Mouse (Mus musculus) cortical plate, adult 2 months (tissue): ENCODE results near the gene Rab2b. TPM values are rescaled to one million over a fixed set of nuclear protein-coding genes. Genes with fewer than 3 reads are reported as not detected.
"Not testable (repeated sequence)": the region's sequence is repeated elsewhere in the genome, so short reads cannot be mapped to it uniquely, and the experiment has no call there.

Experiments
- H3K27ac ChIP-seq: fragments of 200-500 bp; 2 replicates; pipeline ENCODE4 v1.5.1; 2012; ENCODE audit warnings: low read length, control low read depth, inconsistent platforms; ENCODE audit not compliant: insufficient read depth
- H3K4me1 ChIP-seq: fragments of 200-500 bp; 2 replicates; pipeline ENCODE4 v1.6.1; 2011; ENCODE audit warnings: low read length; ENCODE audit not compliant: control insufficient read depth, insufficient read depth
- H3K4me3 ChIP-seq: fragments of 200-500 bp; 2 replicates; pipeline ENCODE4 v1.5.1; 2011; ENCODE audit warnings: mild to moderate bottlenecking, low read length, control low read depth; ENCODE audit not compliant: insufficient read depth
- CTCF ChIP-seq: fragments of 200-500 bp; IDR thresholded peaks from 2 replicates; pipeline ENCODE4 v1.5.1; 2011; ENCODE audit warnings: mild to moderate bottlenecking, control low read depth, low read length; ENCODE audit not compliant: insufficient read depth; ENCODE audit errors: extremely low read depth
- POLR2A ChIP-seq: fragments of 200-500 bp; IDR thresholded peaks from 2 replicates; pipeline ENCODE4 v1.6.1; 2011; ENCODE audit warnings: mild to moderate bottlenecking, low read length, control low read depth; ENCODE audit not compliant: insufficient read depth; ENCODE audit errors: extremely low read depth
- polyA plus RNA-seq: library from polyadenylated mRNA; depleted of rRNA; stranded (reverse); fragments of >200 nt; gene quantifications from 2 replicates; pipeline ENCODE4 v1.2.3, GENCODE M21; 2012

Gene Rab2b
- polyA plus RNA-seq, 1 experiment: 44.4 TPM

DNA sequence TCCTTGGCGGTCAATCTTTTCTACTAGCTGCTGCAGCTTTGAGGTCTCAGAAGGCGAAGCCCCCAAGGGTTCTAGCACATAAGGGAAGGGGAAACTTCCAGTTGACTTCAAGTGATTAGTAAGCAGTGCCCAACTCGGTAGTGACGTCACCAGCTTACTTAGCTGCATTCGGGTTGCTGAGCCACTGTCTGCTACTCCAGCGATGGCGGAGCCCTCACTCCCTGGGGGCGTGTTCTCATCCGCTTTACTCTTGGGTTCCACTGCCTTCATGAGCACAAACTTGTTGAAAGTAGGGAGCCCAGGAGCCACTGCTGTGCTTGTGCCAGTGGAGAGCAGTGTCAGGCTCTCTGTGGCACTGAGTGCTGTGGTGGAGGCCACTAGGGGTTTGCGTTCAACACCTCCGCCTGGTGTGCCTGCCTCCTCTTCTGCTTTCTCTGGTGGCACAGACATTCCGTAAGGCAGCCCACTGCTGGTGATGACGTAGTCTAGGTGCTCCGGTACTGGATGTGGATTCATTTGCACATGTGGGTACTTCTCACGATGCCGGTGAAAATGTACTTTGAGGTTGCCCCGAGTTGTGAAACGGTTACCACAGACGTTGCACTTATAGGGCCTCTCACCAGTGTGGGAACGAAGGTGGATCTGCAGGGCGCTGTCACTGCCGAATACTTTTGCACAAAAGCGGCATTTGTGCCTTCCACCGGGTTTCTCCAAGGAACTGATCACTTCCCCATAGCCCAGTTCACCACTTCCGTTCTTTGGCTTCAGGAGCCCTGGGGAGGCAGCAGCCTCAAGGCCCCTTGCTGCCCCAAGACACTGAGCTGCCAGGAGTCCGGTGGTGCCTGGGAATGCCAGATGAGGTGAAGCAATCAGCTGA, 34.8 kb upstream of the Rab2b start:
- no peak overlapping the region for H3K4me3 ChIP-seq

DNA sequence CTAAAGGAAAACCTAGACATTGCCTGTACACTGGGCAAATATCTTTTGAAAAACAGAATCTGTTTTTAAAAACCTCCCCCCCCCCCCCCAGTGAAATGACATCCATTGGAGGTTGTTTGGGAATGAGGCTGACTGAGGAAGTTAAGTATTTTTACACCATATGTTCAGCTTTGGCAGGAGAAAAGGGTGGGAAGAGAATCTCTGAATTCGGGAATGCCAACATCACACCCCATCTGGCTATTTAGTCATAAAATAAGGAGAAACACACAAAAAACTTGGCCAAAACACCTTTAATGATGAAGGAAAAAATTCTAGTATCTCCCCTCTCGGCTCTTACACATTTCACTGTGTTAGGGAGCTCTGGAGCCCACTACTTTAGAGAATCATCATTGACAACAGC, 31.6 kb upstream of the Rab2b start:
- peaks cover 6% of the 10 kb centered on the region for H3K4me1 ChIP-seq
- no peak overlapping the region for H3K4me3 ChIP-seq
- no peak overlapping the region for H3K27ac ChIP-seq
- TF ChIP-seq POLR2A (no peak), CTCF (no peak)

More for the DNA sequence above, 34.8 kb upstream of the Rab2b start:
- Histone ChIP-seq H3K27ac (no peak overlapping the region), H3K4me1 (peaks cover 6% of the 10 kb centered on the region)
- TF ChIP-seq POLR2A: no peak
- TF ChIP-seq CTCF: no peak

- not testable (repeated sequence) for H3K4me3 ChIP-seq, H3K4me1 ChIP-seq, H3K27ac ChIP-seq
Measured at GRCm38 (mm10) chr14:52310343-52310742, 31.0 kb upstream of the Rab2b start.

GRCm38 (mm10) chr14:52306100-52306499, 26.8 kb upstream of the Rab2b start:
- no peak overlapping the region for H3K27ac ChIP-seq
- no peak overlapping the region for H3K4me3 ChIP-seq
- no peaks in the 10 kb centered on the region for H3K4me1 ChIP-seq
- TF ChIP-seq POLR2A (no peak), CTCF (no peak)

DNA sequence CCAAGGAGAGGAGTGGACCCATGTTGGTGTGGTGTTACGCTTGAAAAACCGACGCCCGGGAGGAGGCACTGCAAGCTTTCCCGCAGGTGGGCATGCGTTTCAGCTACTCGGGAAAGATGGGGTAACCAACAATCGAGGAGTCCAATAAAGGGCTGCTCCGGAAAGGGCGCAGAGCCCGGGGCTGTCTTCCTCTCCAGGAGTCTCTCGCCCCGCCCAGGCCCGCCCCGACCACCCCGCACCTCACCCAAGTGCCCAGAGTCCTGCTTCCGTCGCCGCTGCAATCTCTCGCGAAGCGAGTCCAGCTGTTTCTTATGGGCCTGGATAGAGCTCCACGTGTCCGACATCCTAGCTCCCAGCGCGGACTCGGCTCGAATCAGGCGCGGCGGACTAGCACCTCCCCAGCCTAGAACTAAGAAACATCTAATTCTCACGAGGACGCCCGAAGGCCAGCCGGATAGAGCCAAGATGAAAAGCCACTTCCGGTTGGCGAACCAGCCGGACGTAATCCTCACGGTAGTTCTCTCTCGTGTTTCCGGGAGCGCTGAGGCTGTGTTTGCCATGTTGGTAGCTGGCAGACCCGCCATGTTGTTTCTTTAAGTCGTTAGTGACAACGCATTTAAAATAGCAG, 25.4 kb upstream of the Rab2b start, which contains the start of gene Mettl3:
TSS of gene Mettl3 (minus strand) at position 485 of the 628 bp plus-strand sequence.
- no peak for TF ChIP-seq CTCF
- TF ChIP-seq POLR2A: peak; percentile 75
- Histone ChIP-seq H3K27ac (0 out of 2 replicates have a peak within 1 kb of the TSS, but pooled peaks have one; percentile 4), H3K4me3 (peak within 1 kb of the TSS; percentile 48)

DNA sequence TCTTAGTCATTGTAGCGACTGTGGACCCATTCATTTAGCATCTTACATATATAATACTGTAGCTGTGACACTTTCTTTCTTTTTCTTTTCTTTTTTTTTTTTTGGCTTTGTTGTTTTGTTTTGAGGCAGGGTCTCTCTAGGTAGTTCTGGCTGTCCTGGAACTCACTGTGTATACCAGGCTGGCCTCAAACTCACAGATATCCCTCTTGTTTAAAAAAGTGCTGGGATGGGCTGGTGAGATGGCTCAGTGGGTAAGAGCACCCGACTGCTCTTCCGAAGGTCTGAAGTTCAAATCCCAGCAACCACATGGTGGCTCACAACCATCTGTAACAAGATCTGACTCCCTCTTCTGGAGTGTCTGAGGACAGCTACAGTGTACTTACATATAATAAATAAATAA, 24.2 kb upstream of the Rab2b start:
- not testable (repeated sequence) for H3K4me1 ChIP-seq, H3K27ac ChIP-seq
- H3K4me3 ChIP-seq: peak overlapping the region; percentile 48; the same call in 1 of the 2 replicates

More for the DNA sequence above, 25.4 kb upstream of the Rab2b start, which contains the start of gene Mettl3:
- no peaks in the 10 kb centered on the region for H3K4me1 ChIP-seq

DNA sequence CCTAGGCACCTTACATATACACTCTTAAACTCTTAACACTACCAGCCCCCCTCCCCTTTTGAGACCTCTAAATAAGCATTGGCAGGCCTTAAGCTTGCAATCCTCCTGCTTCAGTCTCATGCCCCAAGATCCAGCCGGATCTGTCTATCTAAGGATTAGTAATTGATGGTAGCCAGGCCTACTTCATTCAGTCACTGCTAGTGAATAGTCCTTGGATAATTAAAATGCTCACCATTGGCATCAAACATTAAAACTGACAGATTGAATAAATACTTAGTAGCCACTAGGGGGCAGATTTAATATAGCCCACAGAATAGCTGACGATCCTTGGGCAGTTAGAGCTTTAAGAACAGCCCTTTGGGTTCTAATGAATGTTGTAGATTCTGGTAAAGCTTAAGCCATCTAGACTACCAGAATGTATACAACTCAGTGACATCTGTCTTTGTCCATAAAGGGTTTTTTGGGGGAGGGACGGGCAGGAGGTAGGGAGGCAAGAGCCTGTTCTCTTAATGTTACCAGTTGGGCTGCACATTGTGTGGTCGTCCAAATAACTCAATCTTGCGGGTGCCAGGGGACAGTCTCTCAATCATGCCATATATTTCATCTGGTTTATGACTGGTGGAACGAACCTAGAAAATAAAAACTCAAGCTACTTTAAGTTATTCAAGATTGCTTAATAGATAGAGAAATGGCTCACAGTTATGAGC, 16.4 kb upstream of the Rab2b start:
- Histone ChIP-seq H3K27ac (no peak overlapping the region), H3K4me3 (no peak overlapping the region), H3K4me1 (no peaks in the 10 kb centered on the region)
- no peak for TF ChIP-seq POLR2A
- TF ChIP-seq CTCF: no peak

GRCm38 (mm10) chr14:52284191-52284590, 4.8 kb upstream of the Rab2b start:
- Histone ChIP-seq H3K4me3 (no peak overlapping the region), H3K4me1 (no peaks in the 10 kb centered on the region; the same call in 1 of the 2 replicates), H3K27ac (no peak overlapping the region)
- no peak for TF ChIP-seq CTCF
- TF ChIP-seq POLR2A: no peak

- Histone ChIP-seq H3K4me3 (no peak overlapping the region), H3K4me1 (no peaks in the 10 kb centered on the region; the same call in 1 of the 2 replicates), H3K27ac (no peak overlapping the region)
- TF ChIP-seq POLR2A (no peak), CTCF (no peak)
Measured at GRCm38 (mm10) chr14:52283629-52284028, 4.3 kb upstream of the Rab2b start.

DNA sequence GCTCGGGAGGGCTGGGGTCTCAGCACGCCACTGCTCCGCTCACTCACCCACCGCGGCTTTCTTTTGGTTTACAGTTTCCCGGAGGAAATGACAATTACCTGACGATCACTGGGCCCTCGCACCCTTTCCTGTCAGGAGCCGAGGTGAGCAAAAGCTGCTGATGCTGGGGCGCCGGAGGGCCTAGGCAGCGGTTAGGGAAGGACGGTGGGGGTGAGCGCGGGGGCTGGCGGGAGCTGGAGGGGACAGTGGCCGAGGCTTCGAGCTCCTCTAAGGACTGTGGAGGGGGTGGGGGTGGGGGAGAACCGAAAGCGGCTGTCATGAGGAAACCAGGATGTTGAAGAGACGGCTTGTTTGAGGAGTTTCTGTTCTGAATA, 389 bp upstream of the Rab2b start:
- TF ChIP-seq POLR2A (no peak), CTCF (no peak)
- no peaks in the 10 kb centered on the region; the same call in 1 of the 2 replicates for H3K4me1 ChIP-seq
- H3K27ac ChIP-seq: no peak overlapping the region
- peak overlapping the region; percentile 86 for H3K4me3 ChIP-seq
